Mouse (Mus musculus) forebrain, embryonic 10.5 days (tissue): ENCODE data around the gene Zfp3. TPM values are rescaled to one million over a fixed set of nuclear protein-coding genes. Genes with fewer than 3 reads are reported as not detected.
A peak's percentile ranks its signal among the peaks of the same experiment; 100 is the strongest.
"Not testable (repeated sequence)": the region's sequence is repeated elsewhere in the genome, so short reads cannot be mapped to it uniquely, and the experiment has no call there.

ENCODE experiments used
- DNase-seq: peaks from one replicate; pipeline ENCODE4 v3.0.0-alpha.2; 2017; ENCODE audit warnings: low spot score; ENCODE audit errors: extremely low spot score
- H3K27ac ChIP-seq: fragments of 300-500 bp; sonication (generic); 2 replicates; pipeline ENCODE4 v1.5.1; 2016; ENCODE audit warnings: mild to moderate bottlenecking
- H3K27me3 ChIP-seq: fragments of 300-500 bp; sonication (generic); 2 replicates; pipeline ENCODE4 v1.6.1; 2016; ENCODE audit warnings: mild to moderate bottlenecking; ENCODE audit not compliant: poor library complexity, severe bottlenecking
- H3K36me3 ChIP-seq: fragments of 300-500 bp; sonication (generic); replicated peaks from 2 replicates; pipeline ENCODE4 v1.6.1; 2016; ENCODE audit warnings: mild to moderate bottlenecking, moderate library complexity
- H3K4me1 ChIP-seq: fragments of 300-500 bp; sonication (generic); 2 replicates; pipeline ENCODE4 v1.6.1; 2016
- H3K4me3 ChIP-seq: fragments of 300-500 bp; sonication (generic); 2 replicates; pipeline ENCODE4 v1.5.1; 2016; ENCODE audit warnings: mild to moderate bottlenecking, moderate library complexity
- H3K9me3 ChIP-seq: fragments of 300-500 bp; sonication (generic); 2 replicates; pipeline ENCODE4 v1.6.1; 2016; ENCODE audit warnings: mild to moderate bottlenecking, moderate library complexity
- WGBS: fragments of 180-500 bp; shearing (Covaris S2); methylation state at CpG from one replicate; pipeline ENCODE4 v1.1.7; 2016; 5-methylcytosine and 5-hydroxymethylcytosine counted together
- polyA plus RNA-seq: library from polyadenylated mRNA; unstranded; fragments of >200 nt; fragmentation: Nextera tagmentation; extraction: Ambion mirVana; gene quantifications from 2 replicates; pipeline ENCODE4 v1.2.1, GENCODE M21; 2016

Zfp3 gene
- polyA plus RNA-seq, 1 experiment from 2014 or later, result 7.4 TPM

DNA sequence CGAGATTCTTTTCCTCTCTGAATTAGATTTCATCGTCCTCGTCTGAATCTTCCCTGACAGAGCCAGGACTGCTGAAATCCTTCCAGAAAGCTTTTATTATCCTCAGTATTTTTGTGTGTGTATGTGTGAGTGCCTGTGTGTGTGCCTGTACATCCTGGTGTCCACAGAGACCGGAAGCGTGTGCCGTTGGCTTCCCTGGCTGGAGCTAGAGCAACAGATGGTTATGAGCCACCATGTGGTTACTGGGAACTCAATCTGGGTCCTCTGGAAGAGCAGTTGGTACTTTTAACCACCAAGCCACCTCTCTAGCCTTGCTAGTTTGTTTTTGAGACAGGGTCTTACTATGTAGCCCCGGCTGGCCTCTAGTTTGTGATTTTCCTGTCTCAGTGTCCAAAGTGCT, 21.9 kb upstream of the Zfp3 start:
- no peaks in the 10 kb centered on the region for H3K36me3 ChIP-seq
- WGBS, result 91% methylated on average over 7 of the region's 7 CpGs

DNA sequence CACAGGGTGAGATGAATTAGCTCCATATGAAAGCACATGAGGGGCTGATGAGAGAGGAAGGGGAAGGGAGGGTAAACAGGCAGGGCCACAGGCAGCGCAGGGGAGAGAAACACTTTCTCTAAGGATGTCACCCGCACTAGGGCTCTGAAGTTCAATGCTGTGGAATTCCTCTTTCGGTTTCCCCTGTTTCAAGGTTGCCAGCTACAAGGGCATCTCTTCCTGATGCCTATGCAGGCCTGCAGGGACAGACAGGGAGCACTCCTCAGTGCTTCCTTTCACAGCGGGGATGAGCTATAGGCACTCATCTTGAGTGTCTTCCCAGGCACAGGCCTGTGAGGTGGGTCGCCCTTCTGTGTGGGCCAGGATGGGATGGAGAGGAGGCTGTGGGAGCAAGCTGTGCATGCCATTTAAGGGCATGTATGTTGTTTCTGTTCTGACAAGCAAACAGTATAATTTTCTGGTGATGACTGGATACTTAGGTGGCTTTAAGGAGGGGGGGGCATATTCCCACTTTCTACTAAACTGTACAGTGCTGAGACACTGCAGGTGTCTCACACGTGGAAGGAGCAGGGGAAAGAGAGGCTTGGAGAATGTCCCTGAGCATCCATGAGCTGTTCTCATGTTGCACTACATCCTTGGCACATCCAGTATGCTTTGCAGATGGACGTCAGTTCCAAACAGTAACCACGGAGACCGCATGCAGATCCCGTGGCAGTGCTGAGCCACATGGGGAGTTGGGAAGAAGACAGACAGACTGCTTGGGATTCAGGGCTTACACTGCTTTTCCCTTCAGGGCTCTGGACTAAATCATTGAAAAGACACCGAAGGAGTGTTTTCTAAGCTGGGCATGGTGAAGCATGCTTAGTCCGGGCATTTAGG, 21.2 kb upstream of the Zfp3 start:
- H3K27ac ChIP-seq, result no peak overlapping the region
- H3K36me3 ChIP-seq, result no peaks in the 10 kb centered on the region
- H3K9me3 ChIP-seq, result no peaks in the 10 kb centered on the region
- H3K4me1 ChIP-seq, result peaks cover 4% of the 10 kb centered on the region; the same call in 1 of the 2 replicates
- 87% methylated on average over 12 of the region's 12 CpGs for WGBS
- DNase-seq, result no peak
- no peak overlapping the region for H3K4me3 ChIP-seq
- no peaks in the 10 kb centered on the region for H3K27me3 ChIP-seq

More for the DNA sequence above, 21.9 kb upstream of the Zfp3 start:
- H3K27me3 ChIP-seq, result no peaks in the 10 kb centered on the region
- DNase-seq, result no peak
- no peak overlapping the region for H3K4me3 ChIP-seq
- peaks cover 4% of the 10 kb centered on the region; the same call in 1 of the 2 replicates for H3K4me1 ChIP-seq
- H3K27ac ChIP-seq, result no peak overlapping the region
- no peaks in the 10 kb centered on the region for H3K9me3 ChIP-seq

DNA sequence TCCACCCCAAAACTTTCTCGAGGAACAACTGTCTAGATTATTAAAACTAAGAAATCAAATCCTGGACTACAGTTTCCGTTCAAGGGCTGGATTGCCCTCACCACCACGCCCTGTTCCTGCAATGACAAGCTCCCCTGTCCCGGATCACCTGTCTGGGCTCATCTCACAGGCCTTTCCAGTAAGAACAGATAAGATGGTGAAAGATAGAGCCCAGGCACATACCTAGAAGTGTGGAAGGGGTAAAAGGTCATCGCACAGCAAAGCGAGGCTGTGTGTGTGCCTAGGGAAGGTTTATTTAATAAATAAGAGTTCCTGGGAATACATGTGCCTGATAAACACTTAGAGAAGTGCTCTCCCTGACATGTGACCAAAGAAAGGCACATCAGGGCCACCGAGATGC, 18.4 kb upstream of the Zfp3 start:
- no peaks in the 10 kb centered on the region for H3K4me1 ChIP-seq
- no peaks in the 10 kb centered on the region for H3K36me3 ChIP-seq
- H3K4me3 ChIP-seq, result no peak overlapping the region
- H3K9me3 ChIP-seq, result 0 out of 2 replicates have a peak, but pooled peaks cover 3% of the 10 kb centered on the region
- H3K27ac ChIP-seq, result no peak overlapping the region
- no peaks in the 10 kb centered on the region for H3K27me3 ChIP-seq
- WGBS, result 86% methylated on average over 7 of the region's 7 CpGs
- no peak for DNase-seq

DNA sequence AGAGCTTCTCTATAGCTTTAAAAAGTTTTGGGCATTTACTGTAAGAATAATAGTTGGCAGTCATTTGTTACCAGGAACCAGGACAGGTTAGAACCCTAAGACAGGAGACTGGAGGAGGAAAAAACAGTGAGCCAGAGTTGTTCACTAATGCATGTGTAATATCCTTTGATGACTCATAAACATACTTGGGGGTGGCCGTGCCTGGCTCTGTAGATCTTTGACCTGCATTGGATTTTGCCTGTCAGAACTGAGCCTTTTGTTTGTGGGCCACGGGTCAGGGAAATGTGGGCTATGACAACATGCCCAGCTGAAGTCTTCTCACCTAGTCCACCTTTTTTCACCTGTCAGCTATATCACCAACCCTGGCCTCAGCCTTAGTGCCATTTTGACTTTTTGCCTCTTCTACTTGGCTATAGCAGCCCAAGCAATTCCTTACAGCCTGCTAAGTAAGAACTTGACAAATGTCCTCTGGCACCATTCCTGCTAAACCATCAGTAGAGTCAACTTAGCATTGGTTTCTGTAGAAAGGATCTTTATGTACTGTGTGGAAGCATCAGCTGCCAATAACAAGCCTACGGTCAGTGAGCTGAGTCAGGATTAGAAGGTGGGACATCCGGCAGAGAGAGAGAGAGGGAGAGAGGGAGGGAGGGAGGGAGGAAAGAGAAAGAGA, 16.0 kb upstream of the Zfp3 start:
- no peaks in the 10 kb centered on the region for H3K4me1 ChIP-seq
- no peak overlapping the region for H3K4me3 ChIP-seq
- WGBS, result 90% methylated on average over 4 of the region's 4 CpGs
- no peak overlapping the region for H3K27ac ChIP-seq
- H3K36me3 ChIP-seq, result no peaks in the 10 kb centered on the region
- no peak for DNase-seq
- H3K9me3 ChIP-seq, result 0 out of 2 replicates have a peak, but pooled peaks cover 3% of the 10 kb centered on the region
- no peaks in the 10 kb centered on the region for H3K27me3 ChIP-seq

GRCm38 (mm10) chr11:70752337-70753017, 11.5 kb upstream of the Zfp3 start:
- DNase-seq, result no peak
- no peak overlapping the region for H3K4me3 ChIP-seq
- H3K27ac ChIP-seq, result no peak overlapping the region
- no peaks in the 10 kb centered on the region for H3K36me3 ChIP-seq
- WGBS, result 86% methylated on average over 4 of the region's 4 CpGs
- 0 out of 2 replicates have a peak, but pooled peaks cover 3% of the 10 kb centered on the region for H3K27me3 ChIP-seq
- peaks cover 12% of the 10 kb centered on the region for H3K4me1 ChIP-seq
- H3K9me3 ChIP-seq, result 0 out of 2 replicates have a peak, but pooled peaks cover 3% of the 10 kb centered on the region

GRCm38 (mm10) chr11:70753146-70753545, 10.9 kb upstream of the Zfp3 start:
- Histone ChIP-seq H3K9me3 (0 out of 2 replicates have a peak, but pooled peaks cover 3% of the 10 kb centered on the region), H3K27ac (no peak overlapping the region), H3K36me3 (no peaks in the 10 kb centered on the region), H3K27me3 (0 out of 2 replicates have a peak, but pooled peaks cover 3% of the 10 kb centered on the region), H3K4me3 (no peak overlapping the region), H3K4me1 (peaks cover 12% of the 10 kb centered on the region)
- WGBS, result 92% methylated on average over 10 of the region's 10 CpGs
- no peak for DNase-seq

DNA sequence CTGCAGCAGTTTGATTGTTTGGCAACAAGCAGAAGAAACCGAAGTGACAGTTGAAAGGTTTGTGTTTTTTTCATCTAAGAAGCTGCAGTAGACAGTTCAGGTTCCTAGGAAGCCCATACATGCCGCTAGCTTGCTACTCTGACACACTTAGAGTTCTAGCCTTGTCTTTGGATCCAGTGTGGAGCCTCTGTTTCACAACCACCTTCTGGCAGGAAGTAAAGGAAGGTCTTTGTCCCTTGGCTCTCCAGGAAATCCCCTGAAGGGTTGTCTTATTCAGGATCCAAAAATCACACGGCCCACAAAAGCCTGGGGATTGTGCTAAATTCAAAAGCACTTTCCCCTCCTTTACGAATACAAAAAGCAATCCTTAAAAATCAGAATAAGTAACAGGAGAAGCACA, 9.5 kb upstream of the Zfp3 start:
- Histone ChIP-seq H3K36me3 (no peaks in the 10 kb centered on the region), H3K27me3 (0 out of 2 replicates have a peak, but pooled peaks cover 3% of the 10 kb centered on the region), H3K4me3 (no peak overlapping the region), H3K9me3 (no peaks in the 10 kb centered on the region), H3K4me1 (peaks cover 12% of the 10 kb centered on the region), H3K27ac (no peak overlapping the region)
- DNase-seq, result no peak
- WGBS, result 55% methylated on average over 4 of the region's 4 CpGs

- Histone ChIP-seq H3K4me1 (peaks cover 12% of the 10 kb centered on the region), H3K36me3 (no peaks in the 10 kb centered on the region), H3K9me3 (no peaks in the 10 kb centered on the region), H3K4me3 (no peak overlapping the region), H3K27ac (no peak overlapping the region), H3K27me3 (0 out of 2 replicates have a peak, but pooled peaks cover 3% of the 10 kb centered on the region)
- WGBS, result 67% methylated on average over 7 of the region's 7 CpGs
- DNase-seq, result no peak
These were observed 9.1 kb upstream of the Zfp3 start for GRCm38 (mm10) chr11:70754958-70755357.

DNA sequence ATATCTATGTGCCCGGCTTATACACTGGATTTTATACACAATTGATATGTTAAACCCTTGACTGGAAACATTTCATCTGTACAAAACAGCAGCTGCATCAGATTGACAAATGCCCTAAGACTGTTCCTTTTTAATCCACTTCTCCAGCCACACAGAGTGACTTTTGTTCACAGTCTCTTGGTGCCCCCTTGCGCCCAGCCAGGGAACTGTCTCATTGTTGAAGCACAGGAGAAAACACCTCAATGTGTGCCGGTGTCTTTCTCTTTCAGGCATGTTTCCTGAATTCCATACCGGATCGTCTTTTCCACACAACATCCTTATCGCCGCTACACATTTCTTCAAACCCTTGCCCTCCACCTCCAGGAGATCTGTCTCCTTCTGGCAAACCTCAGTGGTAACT, 8.4 kb upstream of the Zfp3 start:
- Histone ChIP-seq H3K36me3 (no peaks in the 10 kb centered on the region), H3K4me3 (no peak overlapping the region), H3K27me3 (0 out of 2 replicates have a peak, but pooled peaks cover 3% of the 10 kb centered on the region), H3K27ac (no peak overlapping the region), H3K9me3 (no peaks in the 10 kb centered on the region), H3K4me1 (peaks cover 12% of the 10 kb centered on the region)
- WGBS, result 12% methylated on average over 7 of the region's 7 CpGs
- peak; percentile 79 for DNase-seq

DNA sequence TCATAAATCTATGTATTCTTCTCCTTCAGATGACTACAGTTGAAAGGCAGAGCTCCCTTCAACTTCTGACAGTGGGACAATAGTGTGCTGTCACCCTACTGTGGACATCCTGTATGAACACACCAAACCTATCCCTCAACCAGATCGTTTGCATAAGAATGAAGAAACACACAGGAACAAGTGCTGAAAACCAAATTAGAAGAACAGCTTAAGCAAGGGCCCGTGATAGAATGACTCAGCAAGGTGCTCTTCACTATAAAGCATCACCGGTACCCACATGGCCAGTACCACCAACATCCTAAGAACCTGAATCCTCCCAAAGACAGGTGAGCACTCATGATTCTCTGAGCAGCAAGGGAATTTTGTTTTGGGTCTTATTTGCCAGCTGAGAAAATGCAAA, 3.6 kb upstream of the Zfp3 start:
- H3K27me3 ChIP-seq, H3K27ac ChIP-seq: not testable (repeated sequence)
- 70% methylated on average over 3 of the region's 3 CpGs for WGBS

DNA sequence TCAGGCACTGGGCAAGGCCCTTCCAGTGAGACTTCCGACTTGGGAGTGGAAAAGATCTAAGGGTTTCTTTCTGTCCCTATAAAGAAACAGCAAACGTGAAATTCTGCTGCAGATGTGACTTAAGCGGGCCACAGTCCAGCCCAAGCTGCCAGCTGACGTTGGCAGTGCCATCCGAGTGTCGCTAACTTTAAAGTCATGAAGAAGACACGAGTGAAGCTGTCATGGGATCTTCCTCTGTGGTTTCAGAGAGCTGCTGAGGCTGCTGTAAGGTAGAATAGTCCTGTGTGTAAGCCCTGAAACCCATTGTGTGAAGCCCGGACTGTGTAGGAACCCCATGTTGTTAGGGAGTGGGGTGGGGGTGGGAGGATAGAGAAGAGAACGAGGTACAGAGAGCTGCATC, 1.4 kb upstream of the Zfp3 start:
- peaks cover 3% of the 10 kb centered on the region for H3K36me3 ChIP-seq
- peaks cover 22% of the 10 kb centered on the region for H3K4me1 ChIP-seq
- H3K4me3 ChIP-seq, result no peak overlapping the region
- H3K9me3 ChIP-seq, result no peaks in the 10 kb centered on the region
- WGBS, result 85% methylated on average over 9 of the region's 9 CpGs
- H3K27ac ChIP-seq, result no peak overlapping the region
- H3K27me3 ChIP-seq, result peaks cover 6% of the 10 kb centered on the region; the same call in 1 of the 2 replicates
- no peak for DNase-seq

More for the DNA sequence above, 3.6 kb upstream of the Zfp3 start:
- peaks cover 19% of the 10 kb centered on the region for H3K4me1 ChIP-seq
- not testable (repeated sequence) for H3K4me3 ChIP-seq, H3K36me3 ChIP-seq, DNase-seq, H3K9me3 ChIP-seq

- H3K4me1 ChIP-seq, result peaks cover 22% of the 10 kb centered on the region
- DNase-seq, result peak; percentile 29
- H3K36me3 ChIP-seq, result peaks cover 11% of the 10 kb centered on the region
- peak overlapping the region; percentile 92 for H3K27ac ChIP-seq
- peak overlapping the region; percentile 91 for H3K4me3 ChIP-seq
- H3K27me3 ChIP-seq, result peaks cover 6% of the 10 kb centered on the region; the same call in 1 of the 2 replicates
- H3K9me3 ChIP-seq, result no peaks in the 10 kb centered on the region
- WGBS, result 30% methylated on average over 3 of the region's 3 CpGs
These were observed 450 bp upstream of the Zfp3 start for GRCm38 (mm10) chr11:70763582-70763935.
